Mouse (Mus musculus): ENCODE results near the gene Zfp316.

Gene Zfp316

DNA sequence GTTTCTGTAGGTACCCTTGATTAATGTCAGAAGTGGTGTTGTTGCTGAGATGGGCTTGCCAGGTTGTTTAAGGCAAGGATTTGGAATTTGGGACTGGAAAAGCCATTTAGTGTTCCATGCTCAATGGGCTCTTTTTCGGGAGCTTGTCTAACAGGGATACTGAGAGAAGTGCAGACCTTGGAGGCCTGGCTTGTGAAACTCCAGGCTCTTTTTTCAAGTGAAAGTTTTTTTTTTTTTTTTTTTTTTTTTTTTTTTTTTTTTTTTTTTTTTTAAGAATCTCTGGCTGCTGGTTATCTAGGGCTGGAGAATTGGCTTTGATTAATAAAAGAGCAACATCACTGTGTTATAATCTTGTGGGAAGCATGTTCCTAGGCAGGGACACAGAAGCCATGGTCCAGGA lies 47.5 kb downstream of the Zfp316 start:
- DNase-seq (ENCODE audit: low spot score), result no peak

GRCm38 (mm10) chr5:143220996-143221395 lies 48.8 kb downstream of the Zfp316 start:
- no peak for DNase-seq (ENCODE audit: low spot score)

DNA sequence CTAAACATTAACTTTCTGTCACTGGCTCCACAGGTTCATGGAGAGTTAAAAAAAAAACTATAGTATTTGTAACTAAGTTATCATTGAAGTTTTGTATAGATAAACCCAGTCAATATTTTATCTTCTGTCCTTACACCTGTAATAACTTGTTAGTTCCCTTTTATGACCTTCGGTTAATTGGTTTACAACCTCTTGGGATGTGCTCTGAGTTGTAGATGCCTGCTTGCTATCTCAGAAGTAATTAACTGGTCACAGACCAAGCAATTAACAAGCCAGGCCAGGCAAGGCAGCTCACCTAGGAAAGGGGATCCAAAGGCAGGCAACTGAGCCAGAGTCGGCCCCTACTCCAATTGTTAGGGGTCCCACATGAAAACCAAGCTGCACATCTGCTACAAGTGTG lies 56.0 kb downstream of the Zfp316 start:
- no peak for DNase-seq (ENCODE audit: low spot score)

- DNase-seq (ENCODE audit: low spot score), result no peak
These were observed 64.8 kb downstream of the Zfp316 start for GRCm38 (mm10) chr5:143205015-143205414.

Measured in embryo, embryonic 10.5 days (tissue).